Mouse (Mus musculus) spleen, embryonic (tissue): ENCODE measurements at regions not wholly inside any gene's neighbourhood (a gene's known extent, or its start where the extent isn't known, plus 50 kb on each side); places are given as distances from the start of the nearest gene placed in this dataset.
"Not testable (repeated sequence)": the region's sequence is repeated elsewhere in the genome, so short reads cannot be mapped to it uniquely, and the experiment has no call there.

ENCODE experiments used
- CTCF ChIA-PET: fragments of 350-600 bp; sonication (Branson Sonifier 250); formaldehyde crosslinking; loops from one replicate; lab custom pipeline; 2022; lab: Charles Lee

- CTCF ChIA-PET: not testable (repeated sequence)
Measured at GRCm38 (mm10) chr4:55279351-55279750, 70.5 kb upstream of the Rad23b start.

DNA sequence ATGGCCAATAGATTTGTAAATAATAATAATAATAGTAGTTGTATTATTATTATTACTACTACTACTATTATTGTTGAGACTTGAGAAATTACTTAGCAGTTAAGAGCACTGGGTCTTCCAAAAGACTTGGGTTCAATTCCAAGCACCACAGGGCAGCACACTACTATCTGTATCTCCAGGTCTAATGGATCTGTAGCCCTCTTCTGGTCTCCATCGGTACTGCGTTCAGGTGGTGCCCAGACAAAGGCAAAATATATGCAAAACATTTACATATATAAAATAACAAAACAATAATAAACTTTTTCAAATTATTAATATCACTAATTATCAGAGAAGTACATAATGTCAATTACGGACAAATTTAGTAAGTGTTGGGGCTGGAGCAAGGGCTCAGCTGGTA is 69.1 kb upstream of the Rad23b start:
- CTCF ChIA-PET: interaction anchor here (0.7 kb wide), 1 partner anchor 24 kb away, joined by 3 read pairs; no protein-coding TSS in a partner anchor

GRCm38 (mm10) chr4:55281486-55282096 is 68.3 kb upstream of the Rad23b start:
- CTCF ChIA-PET: no interaction called here

DNA sequence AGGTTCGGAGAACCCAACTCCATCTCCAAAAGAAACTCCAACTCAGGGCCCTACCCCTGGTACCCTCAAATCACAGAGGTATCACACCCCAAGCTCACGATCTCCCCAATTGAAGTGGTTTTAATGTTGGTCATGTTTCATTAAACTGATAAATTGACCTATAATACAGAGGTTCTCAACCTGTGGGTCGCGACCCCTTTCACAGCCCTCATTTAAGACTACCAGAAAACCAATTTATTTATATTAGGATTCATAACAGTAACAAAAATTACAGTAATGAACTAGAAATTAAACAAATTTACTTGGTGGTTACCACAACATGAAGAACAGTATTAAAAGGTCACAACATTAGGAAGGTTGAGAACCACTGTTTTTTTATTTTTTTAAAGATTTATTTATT is 67.4 kb upstream of the Rad23b start:
- CTCF ChIA-PET: no interaction called here

- CTCF ChIA-PET: interaction anchor here (0.6 to 1.1 kb wide), 3 partner anchors 26 to 590 kb away, joined by 3 to 28 read pairs (median 4); no protein-coding TSS in a partner anchor
Measured at GRCm38 (mm10) chr4:55284722-55285225, 65.1 kb upstream of the Rad23b start.

- CTCF ChIA-PET: no interaction called here
Measured at GRCm38 (mm10) chr4:55285641-55286040, 64.2 kb upstream of the Rad23b start.

DNA sequence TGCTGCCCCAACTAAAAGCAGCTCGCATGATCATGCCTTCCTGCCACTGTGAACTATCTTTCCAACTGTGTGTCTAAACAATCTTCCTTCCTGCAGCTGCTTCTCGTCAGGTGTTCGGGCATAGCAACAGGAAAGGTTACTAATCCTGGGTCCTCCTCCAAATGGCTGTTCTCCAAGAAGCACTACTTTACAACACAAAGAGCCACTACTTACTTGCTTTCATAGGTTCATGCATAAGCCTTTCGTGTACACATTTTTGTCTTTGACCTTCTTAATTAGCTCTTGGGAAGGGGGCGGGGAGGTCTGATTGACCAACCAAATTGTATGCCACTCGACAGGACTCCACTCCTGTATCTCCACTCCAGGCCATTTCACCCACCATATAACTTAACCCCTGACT is 61.4 kb upstream of the Rad23b start:
- CTCF ChIA-PET: interaction anchor here (0.5 kb wide), 1 partner anchor 38 kb away, joined by 11 read pairs; no protein-coding TSS in a partner anchor

DNA sequence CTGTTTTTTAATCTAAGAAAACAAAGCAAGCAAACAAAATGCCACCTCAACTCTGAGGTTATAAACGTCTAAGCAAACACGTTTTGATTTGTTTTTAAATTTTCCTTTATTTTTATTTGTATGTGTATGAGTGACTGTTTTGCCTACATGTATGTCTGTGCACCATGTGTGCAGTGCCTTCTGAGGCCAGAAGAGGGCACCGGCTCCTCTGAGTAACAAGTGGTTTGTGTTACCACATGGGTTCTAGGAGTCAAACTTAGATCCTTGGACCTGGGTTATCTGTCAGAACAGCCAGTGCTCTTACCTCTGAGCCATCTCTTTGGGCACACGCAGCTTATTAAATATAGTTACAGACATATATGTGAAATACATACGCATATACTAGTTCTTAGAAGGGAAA is 57.6 kb upstream of the Rad23b start:
- CTCF ChIA-PET: interaction anchor here (0.6 to 0.7 kb wide), 2 partner anchors 9 to 27 kb away, joined by 4 to 10 read pairs; no protein-coding TSS in a partner anchor

DNA sequence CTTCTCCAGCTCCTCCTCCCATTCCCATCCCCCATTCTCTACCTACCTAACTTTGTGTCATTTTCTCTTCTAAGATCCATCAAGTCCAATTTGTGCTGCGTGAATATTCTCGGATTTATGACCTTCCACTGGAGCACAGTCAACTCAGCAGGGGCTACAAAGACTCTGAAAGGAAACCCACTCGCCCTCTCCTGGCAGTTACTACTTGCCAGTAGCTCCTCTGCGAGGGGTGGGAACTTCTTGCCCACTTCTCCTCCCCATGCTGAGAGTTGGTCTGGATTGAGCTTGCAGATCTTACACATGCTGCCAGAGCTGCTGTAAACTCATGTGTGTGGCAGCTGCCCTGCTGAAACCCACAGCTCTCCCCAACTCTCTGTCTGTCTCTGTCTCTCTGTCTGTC is 57.1 kb upstream of the Rad23b start:
- CTCF ChIA-PET: no interaction called here

DNA sequence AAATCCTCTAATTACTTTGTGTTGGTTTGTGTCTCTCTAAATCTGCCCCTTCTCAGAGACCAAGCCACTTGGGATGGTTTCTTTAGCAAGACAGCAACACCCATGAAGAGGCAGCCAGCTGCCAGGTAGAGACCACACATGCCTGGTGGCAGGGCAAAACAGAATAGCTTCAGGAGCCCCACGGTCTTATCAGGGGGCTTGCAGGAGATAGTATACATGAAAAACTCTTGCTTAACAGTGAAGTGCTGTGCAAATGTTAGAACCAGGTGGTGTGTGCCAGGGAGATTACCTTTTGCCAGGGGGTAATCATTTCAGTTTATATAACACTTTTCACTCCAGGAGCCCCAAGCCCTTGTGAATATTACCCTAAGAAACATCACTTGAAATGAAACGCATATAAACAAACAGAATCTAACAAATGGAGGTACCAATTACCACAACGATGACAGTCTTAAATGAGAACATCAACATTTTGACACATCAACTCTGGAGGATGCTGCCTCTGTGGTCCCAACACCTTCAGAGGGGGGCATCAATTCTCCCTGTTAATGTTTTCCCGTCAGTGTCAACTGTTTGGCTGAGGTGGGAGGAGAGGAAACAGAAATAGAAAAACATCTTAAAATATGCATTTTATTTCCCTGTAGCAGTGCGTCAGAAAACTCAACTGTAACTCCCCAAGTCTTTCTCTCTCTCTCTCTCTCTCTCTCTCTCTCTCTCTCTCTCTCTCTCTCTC is 56.3 kb upstream of the Rad23b start:
- CTCF ChIA-PET: interaction anchor here (0.6 kb wide), 1 partner anchor 929 kb away, joined by 4 read pairs; no protein-coding TSS in a partner anchor

DNA sequence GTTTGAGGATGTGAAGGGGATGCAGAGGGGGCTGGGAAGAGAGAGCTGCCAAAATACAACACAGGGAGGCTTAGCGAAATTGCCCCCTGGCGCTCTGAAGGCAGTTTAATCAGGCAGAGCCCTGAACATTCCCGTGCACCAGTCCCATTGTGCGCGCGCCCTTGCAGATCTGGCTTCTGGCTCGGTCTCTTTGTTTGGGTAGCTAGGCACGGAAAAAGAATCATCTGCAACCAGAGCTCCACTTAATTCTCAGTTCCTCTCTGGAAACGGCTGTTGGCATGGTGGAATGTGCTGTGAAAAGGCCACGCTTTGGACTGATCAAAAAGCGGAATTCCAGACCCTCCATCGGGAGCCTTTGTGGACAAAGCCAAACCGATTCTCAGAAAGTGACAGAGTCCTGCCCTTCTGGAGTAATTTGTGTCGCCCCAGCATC is 55.6 kb upstream of the Rad23b start:
- CTCF ChIA-PET: interaction anchor here (0.6 kb wide), 1 partner anchor 929 kb away, joined by 4 read pairs; no protein-coding TSS in a partner anchor

- CTCF ChIA-PET: no interaction called here
Measured at GRCm38 (mm10) chr4:55297841-55298240, 52.0 kb upstream of the Rad23b start.
